Mouse (Mus musculus) G1E (cell line): ENCODE results near the gene Gm15737. TPM values are rescaled to one million over a fixed set of nuclear protein-coding genes. Genes with fewer than 3 reads are reported as not detected.

Experiments
- ATAC-seq: 2 replicates; pipeline ENCODE4 v1.8.0; 2016; ENCODE audit warnings: mild to moderate bottlenecking; ENCODE audit not compliant: insufficient number of reproducible peaks, poor library complexity, low FRiP score, severe bottlenecking; ENCODE audit errors: extremely low read depth
- DNase-seq: peaks from one replicate; pipeline ENCODE4 v3.0.0; 2012; ENCODE audit warnings: low spot score
- H3K27me3 ChIP-seq: 2 replicates; pipeline ENCODE4 v1.6.1; 2012; ENCODE audit warnings: mild to moderate bottlenecking, low read length, inconsistent platforms; ENCODE audit not compliant: insufficient read depth
- H3K36me3 ChIP-seq: replicated peaks from 2 replicates; pipeline ENCODE3; 2012; ENCODE audit warnings: mild to moderate bottlenecking, inconsistent platforms
- H3K4me1 ChIP-seq: 2 replicates; pipeline ENCODE4 v1.6.1; 2012; ENCODE audit warnings: low read depth, low read length, inconsistent platforms, mixed read lengths; ENCODE audit not compliant: insufficient read depth
- H3K4me3 ChIP-seq: 2 replicates; pipeline ENCODE4 v1.5.1; 2012; ENCODE audit warnings: low read depth, mild to moderate bottlenecking, inconsistent platforms, low read length, moderate library complexity, mixed read lengths
- H3K9me3 ChIP-seq: replicated peaks from 2 replicates; pipeline ENCODE4 v1.6.1; 2012; ENCODE audit warnings: inconsistent platforms
- CTCF ChIP-seq: IDR thresholded peaks from 2 replicates; pipeline ENCODE4 v1.5.1; 2012; ENCODE audit warnings: low read depth, low read length, inconsistent platforms, mixed read lengths
- GATA1 ChIP-seq: IDR thresholded peaks from 2 replicates; pipeline ENCODE4 v1.6.1; 2012; ENCODE audit warnings: borderline replicate concordance, low read length, inconsistent platforms, mixed read lengths
- GATA2 ChIP-seq: IDR thresholded peaks from 2 replicates; pipeline ENCODE4 v1.6.1; 2012; ENCODE audit warnings: low read depth, low read length, inconsistent platforms, borderline replicate concordance
- POLR2AphosphoS5 ChIP-seq: IDR thresholded peaks from 2 replicates; pipeline ENCODE4 v1.6.1; 2012; ENCODE audit warnings: low read depth, low read length, inconsistent platforms; ENCODE audit not compliant: insufficient replicate concordance
- TAL1 ChIP-seq: conservative IDR thresholded peaks from 2 replicates; pipeline ENCODE4 v1.6.1; 2012; ENCODE audit warnings: low read depth, low read length, inconsistent platforms, mixed read lengths
- polyA plus RNA-seq: library from polyadenylated mRNA; stranded (reverse); fragments of >175 nt; gene quantifications from 2 replicates; pipeline ENCODE4 v1.2.3, GENCODE M21; 2012
- total RNA-seq, 2 experiments: library from RNA; stranded (forward) in 1 of 2; stranded (reverse) in 1 of 2; fragments of 200-1000 nt in 1 of 2; fragments of >200 nt in 1 of 2; fragmentation: Nextera tagmentation in 1 of 2; gene quantifications; 2 replicates each; pipeline ENCODE4 v1.2.3; 2014 to 2017

The Gm15737 gene
- total and polyA plus RNA-seq, 3 experiments = 0.05 TPM; not detected in 2

DNA sequence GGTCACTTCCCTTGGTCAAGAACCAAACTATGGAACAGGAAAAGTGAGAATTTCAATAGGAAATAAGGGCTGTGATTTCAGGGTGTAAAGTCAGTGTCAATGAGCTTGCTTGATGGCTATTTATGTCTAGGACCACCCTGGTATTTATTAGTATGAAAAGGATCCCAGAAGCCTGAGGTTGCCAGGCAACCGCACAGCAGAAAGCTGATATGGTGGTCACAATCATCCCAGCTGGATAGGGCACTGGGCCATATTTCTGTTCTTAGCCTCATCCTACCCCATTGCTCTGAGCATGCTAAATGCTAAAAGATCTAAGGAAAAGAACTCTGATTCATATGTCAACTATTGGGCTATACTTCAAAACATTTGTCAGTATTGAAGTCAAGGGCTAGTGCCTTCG is 38.1 kb upstream of the Gm15737 start:
- Histone ChIP-seq H3K27me3 (no peaks in the 10 kb centered on the region), H3K4me3 (no peak overlapping the region), H3K9me3 (0 out of 2 replicates have a peak, but pooled peaks cover 3% of the 10 kb centered on the region), H3K4me1 (no peaks in the 10 kb centered on the region), H3K36me3 (no peaks in the 10 kb centered on the region)
- ATAC-seq (no peak), DNase-seq (no peak)
- TF ChIP-seq POLR2AphosphoS5 (no peak), TAL1 (no peak), CTCF (no peak), GATA1 (no peak), GATA2 (no peak)

DNA sequence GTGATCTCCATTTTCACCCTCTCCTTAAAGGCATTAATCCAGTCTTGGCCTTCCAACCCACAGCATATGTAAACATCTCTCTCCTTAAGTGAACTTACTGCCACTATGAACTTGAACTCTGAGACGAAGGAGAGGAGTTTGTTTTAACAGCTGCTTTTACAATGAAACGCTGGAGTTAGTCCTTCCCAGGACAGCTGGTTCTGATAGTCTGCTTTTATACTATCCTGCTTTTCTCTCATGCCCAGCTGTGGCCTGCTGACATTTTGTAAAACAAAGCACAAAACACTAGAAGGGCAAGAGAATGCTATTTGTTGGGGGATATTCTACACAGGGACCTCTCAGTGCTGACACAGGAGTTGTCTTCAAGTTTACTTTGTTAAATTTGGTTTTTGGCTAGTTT is 27.2 kb upstream of the Gm15737 start:
- Histone ChIP-seq H3K27me3 (no peaks in the 10 kb centered on the region), H3K9me3 (peaks cover 5% of the 10 kb centered on the region; the same call in 1 of the 2 replicates), H3K36me3 (no peaks in the 10 kb centered on the region), H3K4me1 (no peaks in the 10 kb centered on the region), H3K4me3 (no peak overlapping the region)
- no peak for DNase-seq
- ATAC-seq = no peak
- TF ChIP-seq TAL1 = no peak
- TF ChIP-seq GATA2 = no peak
- no peak for TF ChIP-seq GATA1
- TF ChIP-seq CTCF = no peak

- Histone ChIP-seq H3K36me3 (no peaks in the 10 kb centered on the region), H3K9me3 (peaks cover 5% of the 10 kb centered on the region; the same call in 1 of the 2 replicates), H3K27me3 (no peaks in the 10 kb centered on the region), H3K4me3 (no peak overlapping the region), H3K4me1 (no peaks in the 10 kb centered on the region)
- TF ChIP-seq GATA2 (no peak), POLR2AphosphoS5 (no peak), GATA1 (no peak), CTCF (no peak), TAL1 (no peak)
- ATAC-seq = no peak
- no peak for DNase-seq
Observed at GRCm38 (mm10) chr6:92843474-92843873, 25.7 kb upstream of the Gm15737 start.

GRCm38 (mm10) chr6:92845898-92846297 is 23.3 kb upstream of the Gm15737 start:
- TF ChIP-seq GATA2 = no peak
- TF ChIP-seq TAL1 = no peak
- no peak for TF ChIP-seq CTCF
- no peak for TF ChIP-seq GATA1
- TF ChIP-seq POLR2AphosphoS5 = no peak
- H3K36me3 ChIP-seq = no peaks in the 10 kb centered on the region
- H3K4me1 ChIP-seq = no peaks in the 10 kb centered on the region
- ATAC-seq (no peak), DNase-seq (no peak)
- H3K9me3 ChIP-seq = peaks cover 14% of the 10 kb centered on the region; the same call in 1 of the 2 replicates
- H3K4me3 ChIP-seq = no peak overlapping the region
- no peaks in the 10 kb centered on the region for H3K27me3 ChIP-seq

DNA sequence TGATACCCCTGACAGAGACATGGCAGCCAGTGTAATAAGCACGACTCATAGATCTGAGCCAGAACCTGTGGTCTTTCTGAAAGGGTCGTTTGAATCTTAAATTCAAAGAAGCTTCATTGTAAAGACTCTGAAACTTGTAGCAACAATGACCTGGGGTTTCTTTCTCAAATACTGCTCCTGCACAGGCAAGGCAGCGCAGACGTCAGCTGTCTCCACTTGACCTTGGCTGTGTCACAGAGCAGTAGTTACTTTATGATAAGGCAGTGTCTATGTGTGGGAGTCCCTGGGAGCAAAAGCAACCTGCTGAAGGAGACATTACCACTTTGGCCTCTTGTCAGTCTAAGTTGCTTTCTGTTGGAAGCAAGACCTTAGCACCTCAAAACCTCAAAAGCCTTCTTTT is 22.5 kb upstream of the Gm15737 start:
- ATAC-seq = no peak
- peaks cover 14% of the 10 kb centered on the region; the same call in 1 of the 2 replicates for H3K9me3 ChIP-seq
- H3K4me3 ChIP-seq = no peak overlapping the region

DNA sequence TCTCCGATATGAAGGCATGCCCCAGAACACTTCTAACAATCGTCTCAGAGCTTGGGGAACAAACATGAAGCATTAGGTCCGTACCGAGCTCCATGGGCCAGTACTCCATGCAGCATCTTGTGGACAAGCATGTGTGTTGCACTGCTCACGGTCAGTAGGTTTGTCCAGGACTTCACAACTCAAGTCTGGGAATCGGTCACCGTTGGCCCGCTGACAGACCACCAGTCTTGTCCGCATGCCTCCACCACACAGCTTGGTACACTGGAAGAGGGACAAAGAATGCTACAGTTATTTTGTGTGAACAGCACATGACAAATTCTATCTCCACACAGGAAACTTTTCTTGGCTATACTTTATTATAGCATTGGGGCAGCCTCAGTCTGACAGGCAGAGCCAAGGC is 19.9 kb upstream of the Gm15737 start:
- H3K27me3 ChIP-seq = no peaks in the 10 kb centered on the region
- DNase-seq = no peak
- no peaks in the 10 kb centered on the region for H3K36me3 ChIP-seq
- H3K4me1 ChIP-seq = no peaks in the 10 kb centered on the region
- ATAC-seq = no peak
- H3K9me3 ChIP-seq = peaks cover 16% of the 10 kb centered on the region
- TF ChIP-seq GATA2 (no peak), POLR2AphosphoS5 (no peak), CTCF (no peak), TAL1 (no peak), GATA1 (no peak)
- no peak overlapping the region for H3K4me3 ChIP-seq

More for the DNA sequence above, 22.5 kb upstream of the Gm15737 start:
- TF ChIP-seq GATA2 (no peak), POLR2AphosphoS5 (no peak), CTCF (no peak), GATA1 (no peak), TAL1 (no peak)
- no peak for DNase-seq
- Histone ChIP-seq H3K4me1 (no peaks in the 10 kb centered on the region), H3K27me3 (no peaks in the 10 kb centered on the region), H3K36me3 (no peaks in the 10 kb centered on the region)
